Mouse (Mus musculus) hindbrain, embryonic 12.5 days (tissue): ENCODE results near the gene Synj1. TPM values are rescaled to one million over a fixed set of nuclear protein-coding genes. Genes with fewer than 3 reads are reported as not detected.

Experiments
- ATAC-seq: fragments of 200-750 bp; cut with Nextera tagmentation; 2 replicates; pipeline ENCODE4 v1.8.0; 2017; ENCODE audit warnings: moderate TSS enrichment; ENCODE audit not compliant: low FRiP score
- H3K27ac ChIP-seq: fragments of 300-500 bp; sonication (generic); 2 replicates; pipeline ENCODE4 v1.5.1; 2016; ENCODE audit warnings: mild to moderate bottlenecking
- H3K27me3 ChIP-seq: fragments of 300-500 bp; sonication (generic); 2 replicates; pipeline ENCODE4 v1.6.1; 2016; ENCODE audit warnings: mild to moderate bottlenecking
- H3K36me3 ChIP-seq: fragments of 300-500 bp; sonication (generic); 2 replicates; pipeline ENCODE4 v1.6.1; 2016; ENCODE audit warnings: mild to moderate bottlenecking
- H3K4me1 ChIP-seq: fragments of 300-500 bp; sonication (generic); 2 replicates; pipeline ENCODE4 v1.6.1; 2016
- H3K4me2 ChIP-seq: fragments of 300-500 bp; sonication (generic); replicated peaks from 2 replicates; pipeline ENCODE4 v1.6.1; 2016; ENCODE audit warnings: mild to moderate bottlenecking
- H3K4me3 ChIP-seq: fragments of 300-500 bp; sonication (generic); 2 replicates; pipeline ENCODE4 v1.5.1; 2016; ENCODE audit warnings: mild to moderate bottlenecking
- H3K9ac ChIP-seq: fragments of 300-500 bp; sonication (generic); 2 replicates; pipeline ENCODE4 v1.6.1; 2016; ENCODE audit warnings: mild to moderate bottlenecking, moderate library complexity
- H3K9me3 ChIP-seq: fragments of 300-500 bp; sonication (generic); replicated peaks from 2 replicates; pipeline ENCODE4 v1.6.1; 2016; ENCODE audit warnings: mild to moderate bottlenecking
- WGBS: fragments of 180-500 bp; shearing (Covaris S2); methylation state at CpG from one replicate; pipeline ENCODE4 v1.1.7; 2016; 5-methylcytosine and 5-hydroxymethylcytosine counted together
- polyA plus RNA-seq: library from polyadenylated mRNA; unstranded; fragments of >200 nt; fragmentation: Nextera tagmentation; extraction: Ambion mirVana; gene quantifications from 2 replicates; pipeline ENCODE4 v1.2.1, GENCODE M21; 2016

The Synj1 gene
- polyA plus RNA-seq: 33.9 and 35.7 TPM in 2 replicates

- Histone ChIP-seq H3K9ac (peak within 1 kb of the TSS; percentile 85), H3K4me3 (peak within 1 kb of the TSS; percentile 84), H3K36me3 (peaks cover 20% of the 10 kb centered on the region), H3K27me3 (no peaks in the 10 kb centered on the region), H3K4me2 (peak within 1 kb of the TSS; percentile 71), H3K9me3 (no peaks in the 10 kb centered on the region), H3K4me1 (peaks cover 15% of the 10 kb centered on the region), H3K27ac (peak within 1 kb of the TSS; percentile 91)
- peak; percentile 95 for ATAC-seq
- under 1% methylated on average over 54 of the region's 66 CpGs for WGBS
These were observed at the start of gene Synj1 for GRCm38 (mm10) chr16:91011021-91011683. Gene Synj1, minus strand, starts transcription at chr16:91011308.

- H3K4me2 ChIP-seq: no peak overlapping the region
- H3K9me3 ChIP-seq: no peaks in the 10 kb centered on the region
- H3K4me3 ChIP-seq: no peak overlapping the region
- no peak overlapping the region for H3K9ac ChIP-seq
- WGBS: 82% methylated on average over 6 of the region's 6 CpGs
- H3K27me3 ChIP-seq: 0 out of 2 replicates have a peak, but pooled peaks cover 8% of the 10 kb centered on the region
- ATAC-seq: no peak
- H3K27ac ChIP-seq: no peak overlapping the region
- no peaks in the 10 kb centered on the region for H3K4me1 ChIP-seq
- H3K36me3 ChIP-seq: no peaks in the 10 kb centered on the region
These were observed 46.6 kb upstream of the Synj1 start for GRCm38 (mm10) chr16:91057741-91058140.

DNA sequence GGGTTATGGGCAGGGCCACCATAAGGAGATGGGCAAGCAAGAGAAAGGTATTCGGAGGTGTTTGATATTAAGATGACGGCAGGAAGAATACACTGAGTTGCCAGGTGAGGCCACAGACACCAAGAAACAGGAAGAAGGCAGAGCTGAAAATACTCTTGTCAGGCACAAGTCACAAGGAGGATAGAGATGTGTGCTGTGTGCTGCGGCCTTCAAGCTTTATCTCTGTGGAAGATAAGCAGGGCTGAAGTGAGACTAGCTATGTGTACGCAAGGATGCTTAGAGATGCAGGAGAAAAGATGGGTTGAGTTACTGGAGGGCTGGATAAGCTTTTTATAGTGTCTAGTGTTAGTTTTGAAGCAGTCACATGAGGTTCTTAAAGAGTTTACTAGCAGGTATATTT lies 46.2 kb upstream of the Synj1 start:
- no peak for ATAC-seq
- H3K36me3 ChIP-seq: no peaks in the 10 kb centered on the region

DNA sequence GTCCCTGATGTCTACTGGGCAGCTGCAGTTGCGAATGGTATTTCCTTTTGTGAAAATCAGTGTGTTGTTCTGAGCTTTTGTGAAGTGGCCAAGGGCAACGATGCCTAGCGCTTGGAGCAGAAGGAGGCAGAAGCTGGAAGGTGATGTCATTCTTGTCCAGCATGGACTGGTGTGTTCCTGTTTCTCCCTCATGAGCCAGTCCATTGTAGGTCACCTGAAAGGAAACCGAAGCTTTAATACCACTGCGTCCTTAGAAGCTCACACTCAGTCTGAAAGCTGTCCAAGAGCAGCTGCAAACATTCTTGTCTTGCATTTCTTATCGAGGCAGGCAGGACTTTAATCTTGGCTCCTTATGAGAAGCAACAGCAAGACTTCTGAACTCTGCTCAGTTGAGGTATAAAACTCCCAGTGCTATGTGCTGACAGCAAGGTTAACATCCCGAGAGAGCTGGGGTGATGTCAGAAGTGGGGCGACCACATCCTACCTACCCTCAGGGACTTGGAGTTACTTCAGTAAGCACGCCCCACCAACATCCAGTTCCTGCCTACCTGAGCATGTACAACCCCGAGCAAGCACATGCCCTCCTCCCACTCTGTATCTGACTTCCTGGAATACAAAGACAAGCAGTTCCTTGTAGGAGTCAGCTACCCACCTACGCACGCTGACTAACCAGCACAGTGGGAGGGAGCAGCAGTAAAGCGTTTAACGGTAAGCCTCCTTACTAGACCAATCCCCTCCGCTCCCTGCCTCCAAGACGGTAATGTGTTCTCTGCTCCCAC lies 45.1 kb upstream of the Synj1 start:
- Histone ChIP-seq H3K4me3 (no peak overlapping the region), H3K4me2 (no peak overlapping the region), H3K4me1 (no peaks in the 10 kb centered on the region), H3K27me3 (peaks cover 11% of the 10 kb centered on the region; the same call in 1 of the 2 replicates), H3K36me3 (no peaks in the 10 kb centered on the region), H3K9me3 (no peaks in the 10 kb centered on the region), H3K9ac (no peak overlapping the region), H3K27ac (no peak overlapping the region)
- ATAC-seq: no peak
- WGBS: 64% methylated on average over 16 of the region's 16 CpGs

More for the DNA sequence above, 46.2 kb upstream of the Synj1 start:
- Histone ChIP-seq H3K9ac (no peak overlapping the region), H3K27ac (no peak overlapping the region), H3K4me1 (no peaks in the 10 kb centered on the region), H3K4me3 (no peak overlapping the region), H3K27me3 (0 out of 2 replicates have a peak, but pooled peaks cover 8% of the 10 kb centered on the region), H3K4me2 (no peak overlapping the region), H3K9me3 (no peaks in the 10 kb centered on the region)
- WGBS: 89% methylated on average over 4 of the region's 4 CpGs

DNA sequence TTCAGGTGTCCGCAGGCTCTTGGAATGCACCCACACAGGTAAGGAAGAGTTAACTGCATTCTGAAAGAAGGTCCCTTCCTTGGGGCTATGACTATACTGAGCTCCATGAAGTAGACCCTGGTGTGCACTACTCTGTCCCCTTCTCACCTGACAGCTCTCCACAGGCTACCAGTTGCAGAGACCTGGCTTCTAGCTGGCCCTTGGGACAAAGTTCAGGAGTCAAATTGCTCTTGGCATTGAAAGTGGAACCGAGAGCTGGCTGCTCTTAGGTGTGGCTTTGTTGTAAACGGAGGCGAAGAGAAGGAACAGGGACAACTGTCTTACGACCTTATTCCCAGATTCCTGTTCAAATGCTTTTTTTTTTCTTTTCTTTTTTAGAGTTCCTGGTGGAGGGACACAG lies 44.0 kb upstream of the Synj1 start:
- WGBS: 81% methylated on average over 5 of the region's 5 CpGs

DNA sequence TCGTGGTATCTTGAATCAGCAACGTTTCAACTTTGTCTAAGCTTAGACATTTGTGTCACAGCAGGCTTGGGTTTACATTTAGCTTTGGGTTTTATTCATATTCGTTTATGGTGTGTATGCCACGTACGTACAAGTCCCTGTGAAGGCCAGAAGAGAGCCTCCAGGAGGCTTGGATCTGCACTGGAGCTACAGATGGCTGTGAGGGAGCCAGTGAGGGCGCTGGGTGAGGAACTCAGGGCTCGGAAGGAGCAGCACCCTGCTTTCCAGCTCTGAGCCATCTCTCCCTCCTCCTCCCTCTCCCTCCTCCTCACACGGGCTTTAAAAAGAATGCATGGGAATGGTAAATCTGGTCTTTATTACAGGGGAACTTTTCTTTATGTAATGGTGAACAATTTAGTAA lies 42.5 kb upstream of the Synj1 start:
- Histone ChIP-seq H3K4me1 (no peaks in the 10 kb centered on the region), H3K4me3 (no peak overlapping the region), H3K36me3 (no peaks in the 10 kb centered on the region), H3K9ac (no peak overlapping the region), H3K27me3 (peaks cover 15% of the 10 kb centered on the region; the same call in 1 of the 2 replicates), H3K4me2 (no peak overlapping the region), H3K27ac (no peak overlapping the region), H3K9me3 (no peaks in the 10 kb centered on the region)
- no peak for ATAC-seq
- 56% methylated on average over 8 of the region's 8 CpGs for WGBS

More for the DNA sequence above, 44.0 kb upstream of the Synj1 start:
- Histone ChIP-seq H3K27me3 (peaks cover 11% of the 10 kb centered on the region; the same call in 1 of the 2 replicates), H3K36me3 (no peaks in the 10 kb centered on the region), H3K4me3 (no peak overlapping the region), H3K9me3 (no peaks in the 10 kb centered on the region), H3K4me2 (no peak overlapping the region), H3K27ac (no peak overlapping the region), H3K9ac (no peak overlapping the region), H3K4me1 (no peaks in the 10 kb centered on the region)
- ATAC-seq: no peak

DNA sequence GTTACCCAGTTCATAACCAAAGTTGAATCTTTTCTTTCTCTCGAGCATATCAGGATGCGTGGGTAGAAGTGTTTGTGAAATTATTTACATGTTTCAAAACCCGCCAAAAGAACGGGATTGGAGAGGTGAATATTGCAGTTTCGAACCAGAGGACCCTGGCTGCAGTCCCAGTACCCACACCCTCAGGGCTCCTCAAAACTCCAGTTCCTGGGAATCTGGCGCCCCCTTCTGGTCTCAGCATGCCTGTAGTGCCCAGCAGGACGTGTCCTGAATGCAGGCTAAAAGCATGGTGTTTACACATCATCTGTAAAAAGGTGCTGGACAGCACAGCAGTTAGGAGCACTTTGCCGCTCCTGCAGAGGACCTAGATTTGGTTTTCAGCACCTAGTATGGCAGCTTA lies 34.4 kb upstream of the Synj1 start:
- no peak overlapping the region for H3K27ac ChIP-seq
- H3K27me3 ChIP-seq: 0 out of 2 replicates have a peak, but pooled peaks cover 5% of the 10 kb centered on the region
- WGBS: 59% methylated on average over 8 of the region's 8 CpGs
- H3K4me1 ChIP-seq: peaks cover 20% of the 10 kb centered on the region
- H3K4me3 ChIP-seq: no peak overlapping the region
- H3K4me2 ChIP-seq: peak overlapping the region; percentile 75; the same call in 1 of the 2 replicates
- no peak for ATAC-seq
- H3K9ac ChIP-seq: no peak overlapping the region
- 0 out of 2 replicates have a peak, but pooled peaks cover 6% of the 10 kb centered on the region for H3K36me3 ChIP-seq
- H3K9me3 ChIP-seq: no peaks in the 10 kb centered on the region

- peak within 1 kb of the TSS; percentile 75 for H3K4me2 ChIP-seq
- 2% methylated on average over 63 of the region's 70 CpGs for WGBS
- H3K4me3 ChIP-seq: peak within 1 kb of the TSS; percentile 98
- H3K9ac ChIP-seq: peak within 1 kb of the TSS; percentile 96
- no peaks in the 10 kb centered on the region for H3K9me3 ChIP-seq
- peaks cover 11% of the 10 kb centered on the region; the same call in 1 of the 2 replicates for H3K36me3 ChIP-seq
- peak within 1 kb of the TSS; percentile 98 for H3K27ac ChIP-seq
- peaks cover 20% of the 10 kb centered on the region for H3K4me1 ChIP-seq
- peak; percentile 99 for ATAC-seq
- H3K27me3 ChIP-seq: no peaks in the 10 kb centered on the region
These were observed 33.4 kb upstream of the Synj1 start, which contains the start of gene Paxbp1 for GRCm38 (mm10) chr16:91044270-91045182. Gene Paxbp1, minus strand, starts transcription at chr16:91044543.

- under 1% methylated on average over 60 of the region's 63 CpGs for WGBS
- Histone ChIP-seq H3K9me3 (no peaks in the 10 kb centered on the region), H3K4me3 (peak overlapping the region; percentile 98), H3K4me1 (peaks cover 20% of the 10 kb centered on the region), H3K27me3 (no peaks in the 10 kb centered on the region), H3K4me2 (peak overlapping the region; percentile 75), H3K36me3 (peaks cover 13% of the 10 kb centered on the region; the same call in 1 of the 2 replicates), H3K27ac (peak overlapping the region; percentile 98), H3K9ac (peak overlapping the region; percentile 96)
- peak; percentile 75 for ATAC-seq
These were observed 32.5 kb upstream of the Synj1 start for GRCm38 (mm10) chr16:91043461-91044248.

- peak overlapping the region; percentile 75 for H3K4me2 ChIP-seq
- peaks cover 23% of the 10 kb centered on the region for H3K36me3 ChIP-seq
- peak overlapping the region; percentile 96 for H3K9ac ChIP-seq
- H3K9me3 ChIP-seq: no peaks in the 10 kb centered on the region
- 78% methylated on average over 1 of the region's 1 CpGs for WGBS
- no peak for ATAC-seq
- no peak overlapping the region for H3K27ac ChIP-seq
- H3K27me3 ChIP-seq: no peaks in the 10 kb centered on the region
- peaks cover 20% of the 10 kb centered on the region for H3K4me1 ChIP-seq
- peak overlapping the region; percentile 22 for H3K4me3 ChIP-seq
These were observed 31.5 kb upstream of the Synj1 start for GRCm38 (mm10) chr16:91042640-91043039.

DNA sequence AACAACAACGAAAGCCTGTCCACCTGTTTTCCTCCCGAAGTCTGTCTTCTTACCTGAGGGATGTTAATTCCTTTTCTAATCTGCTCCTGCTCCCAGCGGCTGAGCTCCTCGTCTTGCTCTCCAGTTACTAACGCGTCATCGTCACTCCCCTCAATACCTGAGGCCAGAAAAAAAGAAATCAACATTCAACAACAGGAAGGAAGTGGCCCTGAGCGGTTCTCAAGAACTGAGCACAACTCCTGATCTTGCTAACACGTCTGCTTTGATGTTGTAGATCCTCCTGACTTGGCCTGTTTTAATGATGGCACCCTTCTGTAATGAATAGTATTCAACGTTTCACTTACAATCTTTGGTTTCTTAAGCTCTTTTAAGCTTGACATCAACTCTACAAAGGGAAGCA lies 24.8 kb upstream of the Synj1 start:
- no peak overlapping the region for H3K4me2 ChIP-seq
- H3K4me1 ChIP-seq: no peaks in the 10 kb centered on the region
- ATAC-seq: no peak
- no peak overlapping the region for H3K9ac ChIP-seq
- H3K27ac ChIP-seq: no peak overlapping the region
- H3K4me3 ChIP-seq: no peak overlapping the region
- H3K27me3 ChIP-seq: no peaks in the 10 kb centered on the region
- H3K9me3 ChIP-seq: no peaks in the 10 kb centered on the region
- WGBS: 93% methylated on average over 10 of the region's 10 CpGs
- H3K36me3 ChIP-seq: peaks cover 74% of the 10 kb centered on the region
